Mouse (Mus musculus): ENCODE results near the gene Pakap. TPM values are rescaled to one million over a fixed set of nuclear protein-coding genes. Genes with fewer than 3 reads are reported as not detected.
"Not testable (repeated sequence)": the region's sequence is repeated elsewhere in the genome, so short reads cannot be mapped to it uniquely, and the experiment has no call there.

Gene Pakap
- polyA plus RNA-seq, 1 experiment = 0.63 TPM

DNA sequence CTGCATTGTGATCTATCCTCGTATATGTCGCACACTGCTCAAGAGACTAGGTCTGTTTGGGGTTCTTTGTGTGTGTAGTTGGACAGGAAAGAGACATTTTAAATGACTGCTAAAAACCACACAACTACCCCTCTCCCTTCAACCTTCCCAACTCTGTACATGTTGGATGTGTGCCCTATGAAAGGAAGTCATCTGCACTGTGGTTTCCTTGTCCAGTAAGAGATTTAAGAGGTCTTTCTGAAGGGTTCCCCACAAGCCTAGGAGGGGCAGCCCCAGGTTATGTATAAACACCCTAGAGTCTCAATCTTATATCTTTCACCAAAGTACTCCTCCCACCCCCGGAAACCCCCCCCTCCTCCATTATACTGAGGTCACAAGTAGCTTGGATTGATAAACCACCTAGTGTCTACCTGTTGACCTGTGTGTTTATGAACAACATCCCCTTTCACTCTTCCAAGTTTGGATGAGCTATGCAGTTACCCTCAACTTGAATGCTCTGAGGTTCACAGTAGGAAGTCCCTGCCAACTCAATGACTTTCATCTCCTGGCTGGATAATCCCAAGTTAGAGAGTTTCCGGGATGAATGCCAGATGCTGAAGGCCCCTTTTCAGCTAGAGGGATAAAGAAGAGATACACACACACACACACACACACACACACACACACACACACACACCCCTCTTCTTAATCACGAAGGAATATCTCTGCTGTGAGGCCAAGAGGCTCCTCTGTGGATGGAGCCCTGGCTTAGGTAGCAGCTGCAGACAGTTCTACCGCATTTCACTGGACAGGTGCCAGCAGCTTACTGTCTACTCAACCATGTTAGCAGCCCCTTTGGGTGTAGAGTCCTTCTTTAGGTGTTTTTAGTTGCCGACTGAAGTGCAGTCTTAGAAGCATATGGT lies 315.8 kb downstream of the Pakap start:
- no peaks in the 10 kb centered on the region for H3K27me3 ChIP-seq (replicated peaks)
- TF ChIP-seq FLI1 (IDR thresholded peaks at IDR 0.05; ENCODE audit: low read length) (no peak), GATA1 (IDR thresholded peaks at IDR 0.05; ENCODE audit: borderline replicate concordance, low read length) (no peak)
- peaks cover 5% of the 10 kb centered on the region for H3K36me3 ChIP-seq (replicated peaks; ENCODE audit: low read length)
- H3K4me3 ChIP-seq (replicated peaks) = no peak overlapping the region
- H3K9me3 ChIP-seq = peaks cover 9% of the 10 kb centered on the region
- peaks cover 8% of the 10 kb centered on the region for H3K4me1 ChIP-seq

DNA sequence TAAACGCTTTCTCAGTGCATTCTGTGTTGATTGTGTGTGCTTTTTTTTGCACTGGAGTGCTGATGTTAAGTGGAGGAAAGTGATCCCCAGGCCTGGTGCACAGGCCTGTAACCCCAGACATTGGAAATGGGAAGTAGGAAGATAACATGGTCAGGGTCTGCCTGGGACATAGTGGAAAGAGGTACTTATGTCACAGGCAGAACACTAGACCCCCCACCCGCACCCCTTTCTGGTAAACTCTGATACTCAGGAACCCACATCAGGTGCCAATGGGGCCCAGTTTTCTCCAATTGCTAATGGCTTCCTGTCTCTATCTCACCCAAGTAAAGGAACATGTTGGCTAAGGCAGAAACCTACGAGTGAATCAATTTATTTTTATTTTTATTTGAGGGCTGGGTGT lies 316.5 kb downstream of the Pakap start:
- no peak overlapping the region for H3K4me3 ChIP-seq (replicated peaks)

DNA sequence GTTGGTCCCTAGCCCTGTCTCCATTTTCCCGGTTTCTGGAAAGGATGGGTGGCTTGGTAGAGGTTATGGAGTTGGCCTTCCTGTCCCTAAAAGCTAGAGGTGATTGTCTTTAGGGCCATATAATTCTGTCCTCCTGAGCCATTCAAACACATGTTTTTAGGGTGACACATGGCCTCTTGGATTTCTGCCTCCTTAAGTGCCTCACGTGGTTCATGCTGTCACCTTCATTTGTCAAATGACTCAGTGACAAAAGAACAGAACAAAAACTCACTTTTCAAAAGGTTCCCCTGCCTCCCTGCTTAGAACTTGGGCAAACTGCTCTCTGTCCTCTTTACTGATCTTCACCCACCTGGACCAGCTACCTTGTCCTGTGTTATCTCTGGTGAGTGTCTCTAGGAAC lies 317.2 kb downstream of the Pakap start:
- peaks cover 4% of the 10 kb centered on the region; the same call in 1 of the 2 replicates for H3K4me1 ChIP-seq
- peaks cover 9% of the 10 kb centered on the region for H3K9me3 ChIP-seq
- TF ChIP-seq FLI1 (IDR thresholded peaks at IDR 0.05; ENCODE audit: low read length) (no peak), GATA1 (IDR thresholded peaks at IDR 0.05; ENCODE audit: borderline replicate concordance, low read length) (no peak)
- H3K36me3 ChIP-seq (replicated peaks; ENCODE audit: low read length) = peaks cover 5% of the 10 kb centered on the region
- H3K4me3 ChIP-seq (replicated peaks) = no peak overlapping the region
- H3K27me3 ChIP-seq (replicated peaks) = no peaks in the 10 kb centered on the region

More for the DNA sequence above, 316.5 kb downstream of the Pakap start:
- peaks cover 8% of the 10 kb centered on the region for H3K4me1 ChIP-seq
- TF ChIP-seq GATA1 (IDR thresholded peaks at IDR 0.05; ENCODE audit: borderline replicate concordance, low read length) (no peak), FLI1 (IDR thresholded peaks at IDR 0.05; ENCODE audit: low read length) (no peak)
- H3K27me3 ChIP-seq (replicated peaks) = no peaks in the 10 kb centered on the region
- H3K36me3 ChIP-seq (replicated peaks; ENCODE audit: low read length) = peaks cover 5% of the 10 kb centered on the region
- peaks cover 9% of the 10 kb centered on the region for H3K9me3 ChIP-seq

DNA sequence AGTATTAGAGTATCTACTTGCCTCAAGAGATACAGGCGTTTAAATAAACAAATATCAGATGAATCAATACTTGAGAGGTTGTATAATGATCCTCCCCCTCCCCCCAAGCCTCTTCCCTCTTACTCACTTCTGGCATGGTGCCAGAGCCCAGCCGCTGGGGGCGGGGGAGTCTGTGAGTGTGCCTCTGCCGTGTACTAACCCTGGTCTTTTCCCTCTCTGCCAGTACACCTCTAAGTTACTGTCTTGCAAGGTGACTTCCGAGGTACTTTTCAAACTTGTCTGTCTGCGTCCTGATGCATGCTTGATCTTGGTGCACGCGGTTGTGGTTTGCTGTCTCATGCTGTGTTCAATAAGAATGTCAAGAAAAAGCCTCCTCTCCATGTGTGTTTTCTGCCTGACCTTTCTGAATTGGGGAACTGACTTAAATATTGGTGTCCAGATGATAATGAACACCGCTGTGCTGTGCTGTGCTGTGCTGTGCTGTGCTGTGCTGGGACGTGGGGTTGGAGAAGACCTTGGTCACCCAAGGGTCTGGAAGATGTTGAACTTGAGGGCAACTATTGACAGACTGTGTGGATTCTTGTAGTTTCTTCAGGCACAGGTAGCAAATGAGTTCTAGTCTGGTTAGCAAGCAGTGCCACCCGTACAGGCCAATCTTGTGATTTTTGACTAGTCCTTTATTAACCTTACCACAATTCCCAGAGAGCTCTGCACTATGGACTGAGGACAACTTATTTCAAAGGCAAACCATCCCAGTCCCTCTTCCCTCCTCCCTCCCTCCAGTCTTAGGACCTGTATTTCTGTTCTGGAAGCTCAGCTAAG lies 318.3 kb downstream of the Pakap start:
- peaks cover 5% of the 10 kb centered on the region for H3K36me3 ChIP-seq (replicated peaks; ENCODE audit: low read length)
- no peak overlapping the region for H3K4me3 ChIP-seq (replicated peaks)
- TF ChIP-seq FLI1 (IDR thresholded peaks at IDR 0.05; ENCODE audit: low read length) (no peak), GATA1 (IDR thresholded peaks at IDR 0.05; ENCODE audit: borderline replicate concordance, low read length) (no peak)
- peaks cover 4% of the 10 kb centered on the region; the same call in 1 of the 2 replicates for H3K4me1 ChIP-seq
- H3K27me3 ChIP-seq (replicated peaks) = no peaks in the 10 kb centered on the region
- H3K9me3 ChIP-seq = peaks cover 9% of the 10 kb centered on the region

DNA sequence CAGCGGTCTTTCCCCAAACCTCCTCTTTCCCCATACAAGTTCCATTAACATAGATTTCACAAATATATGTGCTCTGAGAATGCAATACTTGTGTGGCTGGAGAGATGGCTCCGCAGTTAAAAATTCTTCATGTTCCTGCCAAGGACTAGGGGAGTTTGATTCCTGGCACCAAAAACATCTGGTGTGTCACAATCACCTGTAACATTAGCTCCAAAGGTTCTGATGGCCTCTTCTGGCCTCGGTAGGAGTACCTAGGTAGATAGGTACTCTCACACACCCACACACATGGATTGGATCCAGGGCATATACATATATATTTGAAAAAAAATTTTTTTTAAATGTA lies 318.9 kb downstream of the Pakap start:
- no peak for TF ChIP-seq GATA1 (IDR thresholded peaks at IDR 0.05; ENCODE audit: borderline replicate concordance, low read length)
- TF ChIP-seq FLI1 (IDR thresholded peaks at IDR 0.05; ENCODE audit: low read length) = no peak

DNA sequence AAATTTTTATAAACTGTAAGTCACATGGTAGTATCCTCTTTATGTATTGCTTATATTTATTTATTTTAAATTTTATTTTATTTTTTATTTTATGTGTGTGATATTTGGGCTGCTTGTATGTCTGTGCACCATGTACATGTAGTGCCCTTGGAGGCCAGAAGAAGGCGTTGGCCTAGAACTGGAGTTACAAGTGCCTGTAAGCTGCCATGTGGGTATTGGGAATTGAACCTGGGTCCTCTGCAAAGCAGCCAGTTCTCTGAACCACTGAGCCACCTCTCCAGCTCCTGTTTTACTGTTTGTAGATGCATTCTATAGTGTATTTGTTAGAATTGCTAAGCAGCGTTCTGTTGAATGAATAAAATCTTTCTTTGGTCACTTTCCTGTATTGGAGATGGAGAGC lies 320.3 kb downstream of the Pakap start:
- no peaks in the 10 kb centered on the region for H3K27me3 ChIP-seq (replicated peaks)
- TF ChIP-seq GATA1 (IDR thresholded peaks at IDR 0.05; ENCODE audit: borderline replicate concordance, low read length) (no peak), FLI1 (IDR thresholded peaks at IDR 0.05; ENCODE audit: low read length) (no peak)
- H3K4me1 ChIP-seq = peaks cover 3% of the 10 kb centered on the region; the same call in 1 of the 2 replicates
- H3K4me3 ChIP-seq (replicated peaks) = no peak overlapping the region
- H3K36me3 ChIP-seq (replicated peaks; ENCODE audit: low read length) = peaks cover 6% of the 10 kb centered on the region
- peaks cover under 1% of the 10 kb centered on the region; the same call in 1 of the 2 replicates for H3K9me3 ChIP-seq

More for the DNA sequence above, 318.9 kb downstream of the Pakap start:
- peaks cover 4% of the 10 kb centered on the region; the same call in 1 of the 2 replicates for H3K4me1 ChIP-seq
- no peaks in the 10 kb centered on the region for H3K27me3 ChIP-seq (replicated peaks)
- peaks cover 9% of the 10 kb centered on the region for H3K9me3 ChIP-seq
- H3K36me3 ChIP-seq (replicated peaks; ENCODE audit: low read length) = peaks cover 5% of the 10 kb centered on the region
- H3K4me3 ChIP-seq (replicated peaks) = no peak overlapping the region

DNA sequence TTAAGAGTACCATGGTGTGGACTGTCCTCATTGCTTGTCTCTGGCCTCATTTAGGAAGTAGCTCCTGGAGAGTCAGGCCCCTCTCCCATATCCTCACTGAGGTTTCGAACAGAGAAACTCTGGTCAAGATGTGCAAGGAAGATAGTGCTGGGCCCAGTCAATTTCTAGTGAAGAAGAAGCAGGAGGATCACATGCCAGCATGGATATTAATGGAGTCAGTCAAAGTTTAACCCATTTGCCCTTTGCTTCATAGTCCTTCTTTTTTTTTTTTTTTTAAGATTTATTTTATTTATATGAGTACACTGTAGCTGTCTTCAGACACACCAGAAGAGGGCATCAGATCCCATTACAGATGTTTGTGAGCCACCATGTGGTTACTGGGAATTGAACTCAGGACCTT lies 321.0 kb downstream of the Pakap start:
- H3K36me3 ChIP-seq (replicated peaks; ENCODE audit: low read length); H3K9me3 ChIP-seq; H3K27me3 ChIP-seq (replicated peaks); H3K4me3 ChIP-seq (replicated peaks); H3K4me1 ChIP-seq: not testable (repeated sequence)

DNA sequence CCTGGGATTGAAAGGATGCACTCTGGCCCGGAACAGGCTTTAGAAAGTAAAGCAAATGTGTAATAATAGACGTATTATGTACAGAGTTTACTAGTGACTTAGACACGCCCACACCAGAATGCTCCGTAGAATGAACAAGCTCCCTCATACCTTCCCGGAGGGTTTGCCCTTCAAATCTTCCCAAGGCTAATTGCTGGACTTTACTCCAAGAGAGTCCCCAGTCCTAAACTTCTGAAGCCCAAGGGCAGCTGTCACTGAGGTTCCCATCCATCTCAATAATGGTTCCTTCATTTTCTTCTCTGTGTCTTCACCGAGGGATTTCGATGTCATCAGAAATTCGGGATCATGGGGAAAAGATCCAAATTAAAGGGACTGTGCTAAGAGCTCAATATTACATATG lies 321.8 kb downstream of the Pakap start:
- Histone ChIP-seq H3K9me3 (no peaks in the 10 kb centered on the region), H3K4me1 (no peaks in the 10 kb centered on the region), H3K36me3 (replicated peaks; ENCODE audit: low read length) (peaks cover 7% of the 10 kb centered on the region), H3K4me3 (replicated peaks) (no peak overlapping the region), H3K27me3 (replicated peaks) (no peaks in the 10 kb centered on the region)
- no peak for TF ChIP-seq FLI1 (IDR thresholded peaks at IDR 0.05; ENCODE audit: low read length)
- TF ChIP-seq GATA1 (IDR thresholded peaks at IDR 0.05; ENCODE audit: borderline replicate concordance, low read length) = no peak

DNA sequence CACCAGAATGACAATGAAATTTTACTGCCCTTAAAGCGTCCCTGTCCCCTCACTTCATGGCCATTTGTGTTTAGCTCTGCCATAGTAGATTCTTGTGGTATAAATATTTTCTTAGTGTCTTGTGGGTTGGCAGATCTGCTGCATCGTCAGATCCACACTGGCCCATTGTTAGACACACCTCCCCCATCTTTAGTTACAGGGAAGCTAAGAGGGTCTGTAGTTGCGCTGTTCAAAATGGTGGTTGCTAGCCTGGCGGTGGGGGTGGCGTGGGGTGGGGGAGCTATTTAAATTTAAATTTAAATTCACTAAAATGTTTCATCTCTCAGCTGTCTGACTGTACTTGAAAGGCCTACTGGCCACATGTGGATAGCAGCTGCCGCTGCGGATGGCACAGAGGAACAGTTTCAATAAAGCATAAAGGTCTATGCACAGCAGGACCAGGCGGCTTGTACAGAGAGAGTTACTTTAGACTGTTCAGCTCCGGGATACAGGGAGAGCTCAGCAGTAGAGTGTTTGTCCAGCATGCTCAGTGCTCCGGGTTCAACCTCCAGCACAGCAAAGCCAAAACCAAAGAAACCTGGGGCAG lies 324.1 kb downstream of the Pakap start:
- Histone ChIP-seq H3K4me3 (replicated peaks) (no peak overlapping the region), H3K36me3 (replicated peaks; ENCODE audit: low read length) (peaks cover 7% of the 10 kb centered on the region), H3K9me3 (no peaks in the 10 kb centered on the region), H3K4me1 (peaks cover 12% of the 10 kb centered on the region), H3K27me3 (replicated peaks) (no peaks in the 10 kb centered on the region)
- TF ChIP-seq GATA1 (IDR thresholded peaks at IDR 0.05; ENCODE audit: borderline replicate concordance, low read length) = no peak
- no peak for TF ChIP-seq FLI1 (IDR thresholded peaks at IDR 0.05; ENCODE audit: low read length)

Measured in megakaryocyte, embryonic 14.5 days (primary cell).